Mouse (Mus musculus): Measurements from ENCODE around the gene Tmem43. TPM values are rescaled to one million over a fixed set of nuclear protein-coding genes. Genes with fewer than 3 reads are reported as not detected.
A peak's percentile ranks its signal among the peaks of the same experiment; 100 is the strongest.

The Tmem43 gene
- total RNA-seq (2012; rRNA removed), result 87.5 and 116 TPM in 2 replicates

DNA sequence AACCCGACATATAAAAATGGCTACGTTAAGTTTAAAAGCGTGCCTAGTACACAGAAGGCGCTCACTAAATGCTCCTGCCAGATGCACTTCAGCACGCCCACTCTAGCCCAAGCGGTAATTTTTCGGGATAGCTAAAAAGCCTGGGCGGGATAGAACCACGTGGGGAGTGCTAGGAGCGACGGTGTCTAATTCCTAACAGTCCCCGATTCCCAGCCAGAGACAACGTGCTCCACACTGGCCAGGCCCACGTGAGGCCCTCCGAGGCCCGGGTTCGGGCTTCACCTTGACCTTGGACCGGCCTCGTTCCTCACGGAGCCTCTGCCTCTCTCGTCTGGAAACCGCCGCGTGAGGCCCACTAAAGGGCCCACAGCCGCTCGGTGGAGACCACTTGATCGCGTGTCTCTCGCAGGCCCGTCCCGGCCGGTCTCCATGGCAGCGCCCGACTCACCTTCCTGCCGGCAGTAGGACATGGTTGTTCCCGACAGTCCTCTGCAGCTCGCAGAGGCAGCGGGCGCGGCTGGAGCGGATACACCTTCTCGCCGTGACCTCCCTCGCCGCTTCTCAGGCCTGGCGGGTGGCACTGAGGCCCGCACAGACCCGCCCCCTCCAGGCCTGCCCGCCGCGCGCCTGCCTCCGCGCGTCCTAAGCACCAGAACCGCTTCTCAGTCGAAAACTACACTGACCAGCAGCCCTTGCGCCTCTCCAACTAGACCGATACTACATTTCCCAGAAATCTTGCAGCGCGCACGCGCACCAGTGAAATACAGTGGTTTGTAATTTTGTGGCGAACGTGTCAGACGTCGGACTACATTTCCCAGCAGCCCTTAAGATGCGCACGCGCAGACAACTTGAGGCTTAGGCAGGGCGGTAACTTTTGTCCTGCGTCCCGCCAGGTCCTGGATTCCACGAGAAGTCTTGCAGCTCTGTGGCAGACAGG is at the start of gene Tmem43, which contains the start of gene Chchd4:
Gene Tmem43, plus strand, starts transcription at position 836 of the 937 bp plus-strand sequence.
Gene Chchd4, minus strand, starts transcription at position 679 of the 937 bp plus-strand sequence.
- Histone ChIP-seq H3K36me3 (ENCODE audit: control insufficient read depth, insufficient read depth, low read length, poor library complexity, severe bottlenecking) (peaks cover 21% of the 10 kb centered on the region), H3K4me1 (ENCODE audit: control insufficient read depth in 2 of 2, insufficient read depth in 2 of 2, low read length in 2 of 2, poor library complexity in 1 of 2) (peaks cover 6 to 24% of the 10 kb centered on the region in 2 experiments; a peak in 3 of 4 replicates), H3K27ac (ENCODE audit: insufficient read depth, low read depth, low read length, poor library complexity, severe bottlenecking) (peak within 1 kb of the TSS; percentile 45; the same call in 1 of the 2 replicates), H3K4me3 (ENCODE audit: insufficient read depth in 1 of 2, low read depth in 1 of 2, low read length in 2 of 2, poor library complexity in 1 of 2, severe bottlenecking in 1 of 2) (peak within 1 kb of the TSS; percentile 83 to 89), H3K9me3 (ENCODE audit: control insufficient read depth, insufficient read depth, low read depth, low read length) (no peaks in the 10 kb centered on the region), H3K9ac (ENCODE audit: insufficient read depth, low read depth, low read length, poor library complexity, severe bottlenecking) (peak within 1 kb of the TSS; percentile 76)
- peak; percentile 99 for DNase-seq (ENCODE audit: low read depth, low spot score)
- TF ChIP-seq ZNF384 (IDR thresholded peaks at IDR 0.05; ENCODE audit: low read depth, low read length) (no peak), HCFC1 (IDR thresholded peaks at IDR 0.05; ENCODE audit: borderline replicate concordance, insufficient read depth, low read length) (peak; percentile 100), CHD2 (IDR thresholded peaks at IDR 0.05; ENCODE audit: low read depth, low read length) (peak; percentile 60; the same call in 1 of the 2 replicates)
- in situ Hi-C loops (cut with MboI; ENCODE audit: low sequenced_read_pairs in 2 of 2, unreplicated experiment in 2 of 2), result no loop called here

DNA sequence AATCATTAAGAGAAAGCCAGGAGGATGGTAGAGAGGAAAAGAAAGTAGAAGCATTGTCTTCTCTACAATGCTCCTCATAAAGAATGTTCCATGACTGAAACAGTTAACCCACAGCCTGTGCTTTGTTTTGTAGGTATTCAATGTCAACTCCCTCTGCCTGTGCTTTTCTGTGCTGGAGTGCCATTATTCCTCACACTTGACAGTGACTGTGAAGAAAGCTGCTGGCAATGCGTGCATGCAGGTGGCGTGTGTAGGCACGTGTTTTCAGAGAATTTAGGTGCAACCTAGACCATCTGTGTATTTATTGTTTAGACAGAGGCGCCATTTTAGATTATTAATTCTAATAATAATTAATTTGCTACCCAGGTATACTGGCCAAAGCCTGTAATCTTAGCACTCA is 49.4 kb upstream of the Tmem43 start:
- in situ Hi-C loops (cut with MboI; ENCODE audit: low sequenced_read_pairs in 2 of 2, unreplicated experiment in 2 of 2), result no loop called here
- no peak overlapping the region for H3K27ac ChIP-seq (ENCODE audit: insufficient read depth, low read depth, low read length, poor library complexity, severe bottlenecking)
- no peaks in the 10 kb centered on the region for H3K9me3 ChIP-seq (ENCODE audit: control insufficient read depth, insufficient read depth, low read depth, low read length)

GRCm38 (mm10) chr6:91440474-91441144 is 32.9 kb upstream of the Tmem43 start:
- Histone ChIP-seq H3K4me1 (ENCODE audit: control insufficient read depth in 2 of 2, insufficient read depth in 2 of 2, low read length in 2 of 2, poor library complexity in 1 of 2) (peaks cover 2 to 3% of the 10 kb centered on the region in 2 experiments; a peak in 2 of 4 replicates), H3K4me3 (ENCODE audit: insufficient read depth in 1 of 2, low read depth in 1 of 2, low read length in 2 of 2, poor library complexity in 1 of 2, severe bottlenecking in 1 of 2) (peak overlapping the region; percentile 92 to 97), H3K9ac (ENCODE audit: insufficient read depth, low read depth, low read length, poor library complexity, severe bottlenecking) (peak overlapping the region; percentile 94), H3K27ac (ENCODE audit: insufficient read depth, low read depth, low read length, poor library complexity, severe bottlenecking) (no peak overlapping the region), H3K9me3 (ENCODE audit: control insufficient read depth, insufficient read depth, low read depth, low read length) (no peaks in the 10 kb centered on the region), H3K36me3 (ENCODE audit: control insufficient read depth, insufficient read depth, low read length, poor library complexity, severe bottlenecking) (no peaks in the 10 kb centered on the region)
- in situ Hi-C loops (cut with MboI; ENCODE audit: low sequenced_read_pairs in 2 of 2, unreplicated experiment in 2 of 2), result no loop called here
- DNase-seq (ENCODE audit: low read depth, low spot score), result peak; percentile 94
- TF ChIP-seq MAFK (IDR thresholded peaks at IDR 0.05; ENCODE audit: insufficient read depth, low read depth, low read length), result no peak
- peak; percentile 88 for TF ChIP-seq HCFC1 (IDR thresholded peaks at IDR 0.05; ENCODE audit: borderline replicate concordance, insufficient read depth, low read length)
- TF ChIP-seq ZNF384 (IDR thresholded peaks at IDR 0.05; ENCODE audit: low read depth, low read length), result no peak
- TF ChIP-seq CHD2 (IDR thresholded peaks at IDR 0.05; ENCODE audit: low read depth, low read length), result 0 out of 2 replicates have a peak, but pooled peaks have one; percentile 39
- TF ChIP-seq ZC3H11A (IDR thresholded peaks at IDR 0.05; ENCODE audit: borderline replicate concordance, low read depth, low read length), result peak; percentile 51; the same call in 1 of the 2 replicates

More for the DNA sequence above, 49.4 kb upstream of the Tmem43 start:
- Histone ChIP-seq H3K36me3 (ENCODE audit: control insufficient read depth, insufficient read depth, low read length, poor library complexity, severe bottlenecking) (no peaks in the 10 kb centered on the region), H3K9ac (ENCODE audit: insufficient read depth, low read depth, low read length, poor library complexity, severe bottlenecking) (no peak overlapping the region), H3K4me3 (ENCODE audit: insufficient read depth in 1 of 2, low read depth in 1 of 2, low read length in 2 of 2, poor library complexity in 1 of 2, severe bottlenecking in 1 of 2) (no peak overlapping the region), H3K4me1 (ENCODE audit: control insufficient read depth in 2 of 2, insufficient read depth in 2 of 2, low read length in 2 of 2, poor library complexity in 1 of 2) (no peaks in the 10 kb centered on the region)
- DNase-seq (ENCODE audit: low read depth, low spot score), result no peak
- TF ChIP-seq HCFC1 (IDR thresholded peaks at IDR 0.05; ENCODE audit: borderline replicate concordance, insufficient read depth, low read length) (no peak), CHD2 (IDR thresholded peaks at IDR 0.05; ENCODE audit: low read depth, low read length) (no peak), ZC3H11A (IDR thresholded peaks at IDR 0.05; ENCODE audit: borderline replicate concordance, low read depth, low read length) (no peak), ZNF384 (IDR thresholded peaks at IDR 0.05; ENCODE audit: low read depth, low read length) (no peak), MAFK (IDR thresholded peaks at IDR 0.05; ENCODE audit: insufficient read depth, low read depth, low read length) (no peak)

DNA sequence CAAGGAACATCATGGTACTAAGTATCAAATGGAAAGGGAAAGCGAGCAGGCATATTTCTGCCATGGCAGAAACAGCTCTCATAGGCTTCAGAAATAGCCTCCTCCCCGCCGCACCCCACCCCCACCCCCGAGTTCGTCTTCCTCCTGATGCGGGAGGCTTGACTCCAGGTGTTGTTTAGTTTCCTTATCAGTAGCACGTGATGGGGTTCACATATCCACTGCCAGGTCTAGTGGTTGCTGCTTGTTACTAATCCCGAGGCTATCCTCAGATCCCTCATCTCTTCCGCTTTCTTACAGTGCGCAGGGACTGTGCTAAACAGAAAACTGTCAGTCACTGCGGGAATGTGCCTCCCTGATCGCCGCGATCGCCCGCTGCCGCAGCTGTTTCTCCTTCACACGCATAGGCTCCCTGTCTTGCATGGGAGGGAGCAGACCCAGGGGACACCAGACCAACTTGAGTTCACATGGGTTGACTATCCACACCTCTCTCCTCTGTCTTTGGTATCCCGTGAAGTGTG is 32.3 kb upstream of the Tmem43 start:
- no peak for DNase-seq (ENCODE audit: low read depth, low spot score)
- H3K9me3 ChIP-seq (ENCODE audit: control insufficient read depth, insufficient read depth, low read depth, low read length), result no peaks in the 10 kb centered on the region

More for the DNA sequence above, 32.3 kb upstream of the Tmem43 start:
- in situ Hi-C loops (cut with MboI; ENCODE audit: low sequenced_read_pairs in 2 of 2, unreplicated experiment in 2 of 2), result no loop called here
- Histone ChIP-seq H3K27ac (ENCODE audit: insufficient read depth, low read depth, low read length, poor library complexity, severe bottlenecking) (no peak overlapping the region), H3K4me1 (ENCODE audit: control insufficient read depth in 2 of 2, insufficient read depth in 2 of 2, low read length in 2 of 2, poor library complexity in 1 of 2) (peaks cover 2 to 3% of the 10 kb centered on the region in 2 experiments; a peak in 2 of 4 replicates), H3K4me3 (ENCODE audit: insufficient read depth in 1 of 2, low read depth in 1 of 2, low read length in 2 of 2, poor library complexity in 1 of 2, severe bottlenecking in 1 of 2) (peak overlapping the region; percentile 92 to 97), H3K36me3 (ENCODE audit: control insufficient read depth, insufficient read depth, low read length, poor library complexity, severe bottlenecking) (no peaks in the 10 kb centered on the region), H3K9ac (ENCODE audit: insufficient read depth, low read depth, low read length, poor library complexity, severe bottlenecking) (peak overlapping the region; percentile 94)
- no peak for TF ChIP-seq CHD2 (IDR thresholded peaks at IDR 0.05; ENCODE audit: low read depth, low read length)
- no peak for TF ChIP-seq MAFK (IDR thresholded peaks at IDR 0.05; ENCODE audit: insufficient read depth, low read depth, low read length)
- no peak for TF ChIP-seq ZC3H11A (IDR thresholded peaks at IDR 0.05; ENCODE audit: borderline replicate concordance, low read depth, low read length)
- no peak for TF ChIP-seq HCFC1 (IDR thresholded peaks at IDR 0.05; ENCODE audit: borderline replicate concordance, insufficient read depth, low read length)
- TF ChIP-seq ZNF384 (IDR thresholded peaks at IDR 0.05; ENCODE audit: low read depth, low read length), result no peak

Data from ES-E14 (cell line).